In genomic region chr2:59556870-59557269, GRCm38 (mm10) we compare ENCODE assay signal across 30 mouse cellular contexts. TPM values are rescaled to one million over a fixed set of nuclear protein-coding genes. Genes with fewer than 3 reads are reported as not detected.
A peak's percentile ranks its signal among the peaks of the same experiment; 100 is the strongest.
DNase-seq lines count a peak whose midpoint lies in the region; ATAC-seq and TF ChIP-seq lines count a peak whose summit lies in the region.
"Had no signal": no experiment of that assay in that cellular context is flagged by ENCODE, and none has a peak within 500 bp of the region (broad histone marks: within the 10 kb centered on the region; RNA-seq: fewer than 3 reads in every experiment).

No protein-coding gene starts in this region.

- H3K36me3 ChIP-seq in embryonic facial prominence, embryonic 14.5 days (ENCODE audit: control insufficient read depth, insufficient read depth, low read length): no peaks in the 10 kb centered on the region
- H3K36me3 ChIP-seq in embryonic facial prominence, embryonic 10.5 days (replicated peaks): no peaks in the 10 kb centered on the region
- H3K36me3 ChIP-seq in intestine, embryonic 16.5 days (ENCODE audit: control insufficient read depth, insufficient read depth, low read length): no peaks in the 10 kb centered on the region
- no peaks in the 10 kb centered on the region for H3K36me3 ChIP-seq in intestine, embryonic 15.5 days
- no peaks in the 10 kb centered on the region for H3K36me3 ChIP-seq in intestine, postnatal 0 days (ENCODE audit: control insufficient read depth, insufficient read depth)
- H3K36me3 ChIP-seq in limb, embryonic 11.5 days (ENCODE audit: control insufficient read depth, insufficient read depth, low read length): no peaks in the 10 kb centered on the region
- H3K36me3 ChIP-seq: embryonic facial prominence, embryonic 12.5 days; embryonic facial prominence, embryonic 15.5 days; forebrain, embryonic 10.5 days; forebrain, embryonic 12.5 days; G1E had no signal

- ATAC-seq in embryonic facial prominence, embryonic 14.5 days (ENCODE audit: low read depth): peak; percentile 12; the same call in 1 of the 2 replicates
- peak; percentile 71 for ATAC-seq in intestine, embryonic 16.5 days
- no peak for ATAC-seq in intestine, embryonic 15.5 days
- ATAC-seq in intestine, postnatal 0 days: no peak
- peak; percentile 58 for ATAC-seq in limb, embryonic 11.5 days (ENCODE audit: insufficient number of reproducible peaks, low FRiP score, low TSS enrichment, low read depth)
- ATAC-seq: activated CD4-positive, CD25-positive, alpha-beta regulatory T cell, adult 4 months; CD4-positive, CD25-positive, alpha-beta regulatory T cell, adult 4 months; forebrain, embryonic 14.5 days; forebrain, embryonic 16.5 days; Patski had no signal

- H3K4me3 ChIP-seq in embryonic facial prominence, embryonic 14.5 days (ENCODE audit: low read depth, low read length): no peak overlapping the region
- H3K4me3 ChIP-seq in embryonic facial prominence, embryonic 10.5 days: no peak overlapping the region
- H3K4me3 ChIP-seq in intestine, embryonic 16.5 days (ENCODE audit: low read length): no peak overlapping the region
- no peak overlapping the region for H3K4me3 ChIP-seq in intestine, embryonic 15.5 days (replicated peaks)
- H3K4me3 ChIP-seq in intestine, postnatal 0 days (ENCODE audit: low read depth, low read length): no peak overlapping the region
- H3K4me3 ChIP-seq in limb, embryonic 11.5 days (ENCODE audit: low read depth, low read length): no peak overlapping the region
- H3K4me3 ChIP-seq: embryonic facial prominence, embryonic 12.5 days; embryonic facial prominence, embryonic 15.5 days; erythroblast, embryonic 14.5 days; forebrain, embryonic 10.5 days; forebrain, embryonic 12.5 days had no signal

- no peaks in the 10 kb centered on the region for H3K27me3 ChIP-seq in embryonic facial prominence, embryonic 14.5 days (replicated peaks; ENCODE audit: control insufficient read depth, insufficient read depth, low read length)
- H3K27me3 ChIP-seq in embryonic facial prominence, embryonic 10.5 days (replicated peaks; ENCODE audit: low read depth, poor library complexity, severe bottlenecking): no peaks in the 10 kb centered on the region
- H3K27me3 ChIP-seq in intestine, embryonic 16.5 days (replicated peaks; ENCODE audit: control insufficient read depth, insufficient read depth, low read length): no peaks in the 10 kb centered on the region
- no peaks in the 10 kb centered on the region for H3K27me3 ChIP-seq in intestine, embryonic 15.5 days (replicated peaks)
- H3K27me3 ChIP-seq in intestine, postnatal 0 days (replicated peaks; ENCODE audit: control insufficient read depth, insufficient read depth, low read length): no peaks in the 10 kb centered on the region
- no peaks in the 10 kb centered on the region for H3K27me3 ChIP-seq in limb, embryonic 11.5 days (ENCODE audit: control insufficient read depth, insufficient read depth, low read length)
- H3K27me3 ChIP-seq: CH12.LX; embryonic facial prominence, embryonic 12.5 days; embryonic facial prominence, embryonic 15.5 days; forebrain, embryonic 12.5 days; Patski had no signal

- WGBS in embryonic facial prominence, embryonic 14.5 days: 61% methylated on average over 7 of the region's 7 CpGs
- WGBS in embryonic facial prominence, embryonic 10.5 days: 92% methylated on average over 7 of the region's 7 CpGs
- whole genome bisulfite sequencing in intestine, embryonic 16.5 days: 79% methylated on average over 7 of the region's 7 CpGs
- 73% methylated on average over 7 of the region's 7 CpGs for WGBS in intestine, embryonic 15.5 days
- WGBS in intestine, postnatal 0 days: 42% methylated on average over 7 of the region's 7 CpGs
- 72% methylated on average over 7 of the region's 7 CpGs for WGBS in limb, embryonic 11.5 days

- H3K27ac ChIP-seq in embryonic facial prominence, embryonic 14.5 days (replicated peaks; ENCODE audit: low read depth, low read length): no peak overlapping the region
- H3K27ac ChIP-seq in embryonic facial prominence, embryonic 10.5 days (replicated peaks): no peak overlapping the region
- no peak overlapping the region for H3K27ac ChIP-seq in intestine, embryonic 16.5 days (ENCODE audit: low read length)
- H3K27ac ChIP-seq in intestine, embryonic 15.5 days: no peak overlapping the region
- H3K27ac ChIP-seq in intestine, postnatal 0 days (ENCODE audit: low read depth, low read length): 0 out of 2 replicates have a peak overlapping the region, but pooled peaks have one; percentile 8
- H3K27ac ChIP-seq in limb, embryonic 11.5 days (replicated peaks; ENCODE audit: low read depth, low read length): no peak overlapping the region
- H3K27ac ChIP-seq: embryonic facial prominence, embryonic 12.5 days; embryonic facial prominence, embryonic 15.5 days; forebrain, embryonic 10.5 days; forebrain, embryonic 12.5 days had no signal

- no peak overlapping the region for H3K4me2 ChIP-seq in embryonic facial prominence, embryonic 14.5 days (ENCODE audit: low read depth, low read length)
- no peak overlapping the region for H3K4me2 ChIP-seq in intestine, embryonic 16.5 days (ENCODE audit: low read depth, low read length)
- no peak overlapping the region for H3K4me2 ChIP-seq in intestine, embryonic 15.5 days (replicated peaks)
- peak overlapping the region; percentile 32; the same call in 1 of the 2 replicates for H3K4me2 ChIP-seq in intestine, postnatal 0 days (replicated peaks; ENCODE audit: low read depth)
- H3K4me2 ChIP-seq in limb, embryonic 11.5 days (ENCODE audit: low read depth, severe bottlenecking): no peak overlapping the region
- H3K4me2 ChIP-seq: embryonic facial prominence, embryonic 12.5 days; embryonic facial prominence, embryonic 15.5 days; forebrain, embryonic 12.5 days had no signal

- no peaks in the 10 kb centered on the region for H3K9me3 ChIP-seq in embryonic facial prominence, embryonic 14.5 days (ENCODE audit: control insufficient read depth, low read length)
- H3K9me3 ChIP-seq in embryonic facial prominence, embryonic 10.5 days: no peaks in the 10 kb centered on the region
- no peaks in the 10 kb centered on the region for H3K9me3 ChIP-seq in intestine, embryonic 16.5 days (ENCODE audit: control insufficient read depth, low read length)
- H3K9me3 ChIP-seq in intestine, embryonic 15.5 days: no peaks in the 10 kb centered on the region
- H3K9me3 ChIP-seq in intestine, postnatal 0 days (ENCODE audit: control insufficient read depth): no peaks in the 10 kb centered on the region
- H3K9me3 ChIP-seq in limb, embryonic 11.5 days (ENCODE audit: control insufficient read depth, low read length): no peaks in the 10 kb centered on the region
- H3K9me3 ChIP-seq: embryonic facial prominence, embryonic 12.5 days; embryonic facial prominence, embryonic 15.5 days; forebrain, embryonic 10.5 days; forebrain, embryonic 12.5 days; G1E had no signal

- TF ChIP-seq CTCF in intestine, postnatal 0 days (IDR thresholded peaks at IDR 0.05; ENCODE audit: low read depth): no peak

- DNase-seq in embryonic facial prominence, embryonic 14.5 days (ENCODE audit: low spot score): no peak
- no peak for DNase-seq in embryonic facial prominence, embryonic 10.5 days (ENCODE audit: low spot score)
- no peak for DNase-seq in limb, embryonic 11.5 days (ENCODE audit: low spot score)
- DNase-seq in ovary, postnatal 36 days (ENCODE audit: low spot score): no peak
- no peak for DNase-seq in frontal cortex, postnatal 36 days (ENCODE audit: low spot score in 2 of 2)
- DNase-seq: adrenal gland, adult 8-10 months; adrenal gland, postnatal 14 days; adrenal gland, postnatal 36 days; B cell, adult 2 months; cerebellum, adult 11-12 months; cerebellum, adult 2 months; cerebellum, adult 9-10 months; cerebellum, postnatal 10 days; cerebellum, postnatal 25 days; embryo, embryonic 11 days had no signal

- H3K4me1 ChIP-seq in embryonic facial prominence, embryonic 14.5 days (ENCODE audit: control insufficient read depth, insufficient read depth, low read length): peaks cover 3% of the 10 kb centered on the region; the same call in 1 of the 2 replicates
- H3K4me1 ChIP-seq in embryonic facial prominence, embryonic 10.5 days: peaks cover 8% of the 10 kb centered on the region
- no peaks in the 10 kb centered on the region for H3K4me1 ChIP-seq in intestine, embryonic 16.5 days (ENCODE audit: control insufficient read depth, insufficient read depth, low read length)
- no peaks in the 10 kb centered on the region for H3K4me1 ChIP-seq in intestine, embryonic 15.5 days (replicated peaks)
- no peaks in the 10 kb centered on the region for H3K4me1 ChIP-seq in intestine, postnatal 0 days (replicated peaks; ENCODE audit: control insufficient read depth, insufficient read depth, low read length)
- peaks cover 6% of the 10 kb centered on the region for H3K4me1 ChIP-seq in limb, embryonic 11.5 days (ENCODE audit: control insufficient read depth, insufficient read depth, low read length)
- H3K4me1 ChIP-seq: forebrain, embryonic 12.5 days had no signal

- no peak overlapping the region for H3K9ac ChIP-seq in embryonic facial prominence, embryonic 14.5 days (ENCODE audit: low read depth, low read length)
- H3K9ac ChIP-seq in intestine, embryonic 16.5 days (ENCODE audit: low read depth, low read length): no peak overlapping the region
- H3K9ac ChIP-seq in intestine, embryonic 15.5 days: no peak overlapping the region
- no peak overlapping the region for H3K9ac ChIP-seq in intestine, postnatal 0 days (ENCODE audit: low read depth, low read length)
- H3K9ac ChIP-seq in limb, embryonic 11.5 days (ENCODE audit: low read length): no peak overlapping the region
- H3K9ac ChIP-seq: embryonic facial prominence, embryonic 12.5 days; embryonic facial prominence, embryonic 15.5 days; forebrain, embryonic 12.5 days had no signal

RNA-seq across cellular contexts. Expression of gene Tanc1, which starts 55.0 kb away (rescaled TPM):
- polyA plus RNA-seq in embryonic facial prominence, embryonic 14.5 days (2014; fragmentation: Nextera tagmentation; extraction: Ambion mirVana): 22.7 and 24.8 TPM in 2 replicates
- polyA plus RNA-seq in embryonic facial prominence, embryonic 10.5 days (2016; fragmentation: Nextera tagmentation; extraction: Ambion mirVana): 34.9 and 41.2 TPM in 2 replicates
- polyA plus RNA-seq in intestine, embryonic 16.5 days (2015; fragmentation: Nextera tagmentation; extraction: Ambion mirVana): 20.8 and 21.5 TPM in 2 replicates
- 19.8 and 24.1 TPM in 2 replicates for polyA plus RNA-seq in intestine, embryonic 15.5 days (2015; fragmentation: Nextera tagmentation; extraction: Ambion mirVana)
- 8.5 and 10.1 TPM in 2 replicates for polyA plus RNA-seq in intestine, postnatal 0 days (2015; fragmentation: Nextera tagmentation; extraction: Ambion mirVana)
- polyA plus RNA-seq in limb, embryonic 11.5 days (2014; fragmentation: Nextera tagmentation; extraction: Ambion mirVana): 51.6 and 62.5 TPM in 2 replicates

Comparison
In these comparisons a context has a peak if more than half of its experiments do, and no peak if none do; other contexts are left out.
1. ATAC-seq: peak in embryonic facial prominence, embryonic 14.5 days (single experiment), intestine, embryonic 16.5 days (single experiment) and limb, embryonic 11.5 days (single experiment); none in intestine, embryonic 15.5 days (single experiment) and intestine, postnatal 0 days (single experiment).